Mouse (Mus musculus): ENCODE data around the gene Acsm5.

The Acsm5 gene

DNA sequence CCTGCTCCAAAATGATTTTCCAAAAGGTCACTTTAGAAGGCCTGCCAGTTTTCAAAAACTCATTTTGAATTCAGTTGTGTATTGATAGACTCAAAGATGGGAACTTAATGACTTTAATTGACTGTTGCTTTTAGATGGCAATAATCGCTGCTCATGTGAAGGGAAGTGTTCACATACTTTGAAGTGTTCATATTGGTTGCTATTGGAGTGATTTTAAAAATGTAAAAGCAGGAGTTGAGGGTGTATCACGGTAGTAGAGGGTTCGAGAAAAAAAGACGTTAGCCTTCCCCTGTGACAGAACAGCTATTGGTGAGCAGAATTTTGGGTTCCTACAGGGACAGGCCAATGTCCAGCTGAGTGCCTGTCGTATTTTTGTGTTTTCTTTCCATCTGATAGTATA, at the start of gene Acsm5:
Acsm5 (plus strand) TSS at position 301 of the 400 bp plus-strand sequence.
- no peak for DNase-seq (ENCODE audit: low read depth, low spot score)

GRCm38 (mm10) chr7:119476500-119477389, 42.5 kb upstream of the Acsm5 start:
- DNase-seq (ENCODE audit: low read depth, low spot score): no peak

DNA sequence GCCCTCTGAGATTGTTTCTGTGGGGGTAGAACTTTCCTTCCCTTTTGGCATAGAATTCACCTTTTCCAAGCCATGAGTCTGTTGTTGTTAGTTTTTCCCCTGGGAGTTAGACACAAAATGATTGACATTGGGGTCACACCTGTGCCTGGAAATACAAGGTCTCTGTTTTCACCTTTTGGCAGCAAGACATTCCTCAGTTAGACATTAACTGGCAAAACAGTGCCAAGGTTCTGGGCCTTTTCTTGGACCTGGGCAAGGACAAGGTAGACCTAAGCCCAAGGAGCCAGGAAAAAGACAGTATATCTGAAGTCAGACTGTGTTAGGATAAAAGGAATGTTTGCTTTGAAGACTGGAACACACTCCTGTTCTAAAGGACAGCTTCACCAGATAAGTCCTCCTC, 40.0 kb upstream of the Acsm5 start, which contains the start of gene Umod:
Umod (minus strand) TSS at position 27 of the 400 bp plus-strand sequence.
- DNase-seq (ENCODE audit: low read depth, low spot score): no peak

GRCm38 (mm10) chr7:119484154-119484553, 35.1 kb upstream of the Acsm5 start:
- no peak for DNase-seq (ENCODE audit: low read depth, low spot score)

DNA sequence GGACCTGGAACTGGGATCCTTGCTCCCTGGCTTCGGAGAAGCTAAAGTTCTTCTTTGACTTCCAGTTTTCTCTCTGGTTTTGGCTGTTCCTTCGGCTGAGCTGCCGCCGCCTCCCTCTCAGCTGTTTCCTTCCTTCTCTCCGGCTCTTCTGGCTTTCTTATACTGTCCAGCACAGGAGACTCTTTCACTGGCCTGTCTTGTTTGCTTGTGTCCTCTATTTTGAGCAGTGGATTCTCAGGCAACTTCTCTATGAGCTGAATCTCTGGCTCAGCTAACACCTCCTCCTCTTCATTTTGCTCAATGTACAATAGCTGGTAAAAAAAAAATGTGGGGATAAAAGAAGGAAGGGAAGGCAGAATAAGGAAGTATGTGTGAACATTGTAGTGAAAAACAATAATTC, 32.6 kb upstream of the Acsm5 start:
- no peak for DNase-seq (ENCODE audit: low read depth, low spot score)

GRCm38 (mm10) chr7:119490041-119490780, 29.1 kb upstream of the Acsm5 start:
- DNase-seq (ENCODE audit: low read depth, low spot score): no peak

GRCm38 (mm10) chr7:119511143-119511542, 8.1 kb upstream of the Acsm5 start:
- DNase-seq (ENCODE audit: low read depth, low spot score): no peak

GRCm38 (mm10) chr7:119513056-119513455, 6.2 kb upstream of the Acsm5 start:
- DNase-seq (ENCODE audit: low read depth, low spot score): peak; percentile 39

DNA sequence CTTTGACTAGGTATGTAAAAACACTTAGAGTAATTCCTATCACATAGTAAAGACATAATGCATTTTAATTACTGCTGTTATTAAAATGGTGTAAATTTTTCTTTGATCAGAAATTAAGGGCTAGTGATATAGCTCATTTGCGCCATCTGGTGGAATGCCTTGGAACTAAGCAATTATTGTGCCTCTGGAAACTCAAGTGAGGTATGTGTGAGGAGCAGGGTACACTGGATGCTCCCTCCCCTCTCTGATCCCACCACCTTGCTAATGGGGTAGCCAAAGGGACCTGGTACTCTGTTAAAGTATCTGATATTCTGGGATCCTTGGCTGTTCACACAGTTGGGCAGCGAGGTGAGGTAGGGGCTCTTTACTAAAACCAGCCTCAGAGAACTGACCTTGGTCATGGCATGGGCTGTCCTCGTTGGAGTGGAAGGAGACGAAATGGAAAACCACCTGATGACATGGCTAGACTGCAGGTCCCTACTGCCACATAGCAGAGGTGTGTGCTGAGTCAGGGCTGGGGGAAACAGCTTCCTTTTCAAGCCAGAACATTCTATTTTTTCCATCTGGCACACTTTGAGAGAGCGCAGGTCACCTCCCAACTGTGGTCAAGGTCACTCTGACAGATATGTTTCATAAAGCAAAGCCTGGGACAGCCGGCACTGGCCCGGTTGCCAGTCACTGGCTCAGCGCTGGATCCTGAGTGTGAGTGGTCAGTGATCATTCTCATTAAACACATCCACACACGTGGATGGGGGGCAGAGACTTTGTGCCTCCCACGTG, 3.6 kb upstream of the Acsm5 start:
- DNase-seq (ENCODE audit: low read depth, low spot score): peak; percentile 12

GRCm38 (mm10) chr7:119516272-119516558, 3.0 kb upstream of the Acsm5 start:
- no peak for DNase-seq (ENCODE audit: low read depth, low spot score)

GRCm38 (mm10) chr7:119519654-119520053, 391 bp downstream of the Acsm5 start:
- DNase-seq (ENCODE audit: low read depth, low spot score): peak; percentile 32

DNA sequence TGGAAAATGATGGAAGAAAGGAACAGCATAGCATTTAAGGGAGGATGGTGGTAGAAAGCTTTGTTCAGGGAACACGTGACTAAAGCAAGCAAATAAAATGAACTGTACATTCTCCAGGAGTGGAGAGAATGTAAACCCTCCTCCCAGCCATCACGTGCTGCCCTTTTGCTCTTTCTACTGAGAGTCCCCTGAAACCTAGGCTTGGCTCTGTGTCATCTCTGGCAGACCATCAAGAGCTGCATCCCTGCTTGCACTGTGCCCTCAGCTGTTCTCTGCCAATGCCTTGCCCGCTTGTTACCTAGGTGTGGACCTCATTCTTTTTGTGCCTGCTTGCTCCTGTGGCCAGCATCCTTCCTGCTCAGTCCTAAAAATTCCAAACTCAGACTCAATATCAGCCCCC, 2.6 kb downstream of the Acsm5 start:
- DNase-seq (ENCODE audit: low read depth, low spot score): no peak

- DNase-seq (ENCODE audit: low read depth, low spot score): no peak
Measured at GRCm38 (mm10) chr7:119522385-119522784, 3.1 kb downstream of the Acsm5 start.

DNA sequence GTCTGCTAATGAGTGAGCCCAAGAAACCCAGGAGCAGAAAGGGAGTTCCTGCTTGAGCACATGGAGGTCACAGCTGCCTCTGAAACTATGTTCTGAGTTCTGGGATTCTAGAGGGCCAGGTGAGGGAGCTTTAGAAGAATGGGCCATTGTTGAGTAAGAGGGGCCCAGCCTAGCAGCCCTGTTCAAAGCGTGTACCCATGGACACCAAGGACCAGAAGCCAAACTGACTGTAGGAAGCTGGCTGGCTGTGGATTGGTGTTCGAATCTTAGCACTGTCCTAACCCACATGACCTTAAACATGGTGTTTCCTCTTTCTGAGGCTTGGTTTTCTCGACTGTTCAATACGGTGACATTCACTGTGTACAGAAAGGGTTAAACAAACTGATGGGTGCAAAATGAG, 4.1 kb downstream of the Acsm5 start, which contains the start of gene Pdilt:
Pdilt (minus strand) TSS at position 101 of the 400 bp plus-strand sequence.
- no peak for DNase-seq (ENCODE audit: low read depth, low spot score)

GRCm38 (mm10) chr7:119525881-119526281, 6.6 kb downstream of the Acsm5 start:
- DNase-seq (ENCODE audit: low read depth, low spot score): no peak

DNA sequence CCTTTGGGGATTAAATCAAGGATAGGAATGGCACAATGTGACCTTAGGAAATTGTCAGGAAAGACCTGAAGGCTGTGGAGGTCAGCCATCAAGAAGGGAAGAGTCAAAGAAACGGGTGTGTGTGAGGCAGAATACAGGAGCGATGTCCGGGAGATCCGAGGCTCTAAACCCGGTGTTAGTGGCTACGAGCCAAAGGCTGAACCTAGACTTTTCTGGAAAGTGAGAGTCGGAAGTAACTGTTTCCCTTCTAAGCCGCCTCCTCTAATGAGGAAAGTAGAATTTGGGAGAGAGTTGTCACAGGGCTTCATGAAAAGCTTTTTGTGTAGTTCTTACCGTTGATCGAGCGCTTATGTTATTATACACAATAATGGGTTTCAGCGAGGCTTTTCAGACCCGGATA, 7.2 kb downstream of the Acsm5 start:
- no peak for DNase-seq (ENCODE audit: low read depth, low spot score)

DNA sequence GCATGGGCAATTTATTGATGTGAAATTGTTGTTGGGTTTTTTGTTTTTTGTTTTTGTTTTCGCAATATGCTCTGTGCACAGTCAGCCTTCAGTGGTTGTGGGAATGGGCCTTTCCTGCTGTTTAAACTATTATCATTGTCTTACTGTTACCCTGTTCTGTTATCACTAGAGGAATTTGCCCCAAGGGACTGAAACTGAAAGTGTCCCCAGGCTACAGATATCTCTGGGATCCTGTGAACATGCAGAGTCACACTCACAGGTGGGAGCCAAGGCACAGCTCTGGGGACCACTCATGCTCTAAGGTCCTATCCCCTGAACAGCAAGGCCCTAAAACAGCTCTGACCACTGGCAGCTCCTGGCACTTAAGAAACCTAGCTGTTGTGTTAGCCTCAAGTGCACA, 7.9 kb downstream of the Acsm5 start:
- no peak for DNase-seq (ENCODE audit: low read depth, low spot score)

DNA sequence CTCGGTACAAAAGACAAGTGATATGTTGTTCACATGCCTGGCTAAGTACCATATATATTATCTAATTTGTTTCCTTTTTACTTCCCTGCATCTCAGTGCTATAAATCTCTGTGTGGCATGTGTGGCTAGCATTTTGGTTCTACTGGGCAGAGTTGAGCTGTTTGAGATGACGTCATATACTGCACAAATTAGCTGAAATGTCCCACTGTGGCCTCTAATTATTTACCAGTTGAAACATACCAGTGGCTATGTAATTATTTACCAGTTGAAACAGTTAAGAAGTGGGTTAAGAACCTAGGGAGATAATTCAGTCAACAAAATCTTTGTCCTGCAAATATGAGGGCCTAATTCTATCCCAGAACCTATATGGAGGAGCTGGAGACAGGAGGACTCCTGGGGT, 8.3 kb downstream of the Acsm5 start:
- DNase-seq (ENCODE audit: low read depth, low spot score): no peak

DNA sequence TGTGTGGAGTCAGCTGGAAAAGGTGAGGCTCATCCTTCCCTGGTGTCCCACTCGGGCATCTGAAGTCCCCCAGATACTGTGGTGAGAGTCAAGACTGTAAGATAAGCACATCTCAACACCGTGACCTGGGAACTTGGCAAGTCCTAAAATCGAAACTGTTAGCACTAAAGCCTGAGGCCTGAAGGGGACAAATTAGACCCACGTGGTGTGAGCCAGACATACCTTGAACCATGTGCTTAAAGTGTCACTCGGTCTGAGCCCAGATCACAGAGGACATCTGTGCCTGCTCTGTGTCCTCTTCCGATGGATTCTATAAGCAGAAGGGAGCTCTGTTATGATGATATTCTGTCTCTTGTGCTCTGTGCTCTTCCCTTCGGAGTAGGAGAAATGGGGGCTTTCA, 9.4 kb downstream of the Acsm5 start:
- DNase-seq (ENCODE audit: low read depth, low spot score): no peak

GRCm38 (mm10) chr7:119532924-119533323, 13.7 kb downstream of the Acsm5 start:
- no peak for DNase-seq (ENCODE audit: low read depth, low spot score)

DNA sequence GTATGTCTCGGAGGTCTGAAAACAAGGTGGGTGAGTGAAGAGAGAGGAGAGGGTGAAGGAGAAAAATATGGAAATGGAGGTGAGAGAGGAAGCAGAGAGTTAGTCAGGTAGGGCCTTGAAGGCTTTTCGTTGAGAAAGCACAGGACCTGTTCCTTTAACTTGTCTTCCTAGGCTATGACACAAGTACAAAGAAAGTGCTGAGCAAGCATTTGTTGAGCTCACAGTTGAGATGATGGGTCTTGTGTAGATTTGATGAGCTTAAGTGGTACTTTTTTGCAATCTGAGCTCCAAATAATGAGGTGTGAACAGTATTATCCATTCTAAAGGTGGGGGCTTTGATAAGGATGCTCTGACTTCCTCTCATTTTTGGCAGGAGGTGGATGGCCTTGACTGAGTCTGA, 15.1 kb downstream of the Acsm5 start:
- DNase-seq (ENCODE audit: low read depth, low spot score): no peak

GRCm38 (mm10) chr7:119542445-119542844, 23.2 kb downstream of the Acsm5 start:
- DNase-seq (ENCODE audit: low read depth, low spot score): no peak

Data from forelimb bud, embryonic 11.5 days (tissue).